Mouse (Mus musculus) CH12.LX (cell line): ENCODE measurements around the gene Brf1.

ENCODE experiments used
- BHLHE40 ChIP-seq: IDR thresholded peaks from 2 replicates; pipeline ENCODE4 v1.6.1; 2011; ENCODE audit warnings: mild to moderate bottlenecking, low read depth, low read length, improper control_type of control experiment
- CTCF ChIP-seq, 2 experiments: IDR thresholded peaks in 1 of 2; conservative IDR thresholded peaks in 1 of 2; 2 replicates each; pipeline ENCODE4 v1.5.1; 2011 to 2012; ENCODE audit warnings: low read depth in 2 of 2, low read length in 2 of 2, improper control_type of control experiment in 1 of 2, inconsistent platforms in 1 of 2, mild to moderate bottlenecking in 1 of 2, moderate library complexity in 1 of 2
- ELF1 ChIP-seq: IDR thresholded peaks from 2 replicates; pipeline ENCODE4 v1.6.1; 2014; ENCODE audit warnings: low read depth, mild to moderate bottlenecking, inconsistent platforms, low read length, improper control_type of control experiment
- EP300 ChIP-seq: IDR thresholded peaks from 2 replicates; pipeline ENCODE4 v1.6.1; 2011; ENCODE audit warnings: low read length, improper control_type of control experiment
- GABPA ChIP-seq: IDR thresholded peaks from 2 replicates; pipeline ENCODE4 v1.6.1; 2012; ENCODE audit warnings: low read depth, low read length, improper control_type of control experiment, inconsistent platforms; ENCODE audit not compliant: insufficient replicate concordance
- HCFC1 ChIP-seq: IDR thresholded peaks from 2 replicates; pipeline ENCODE4 v1.6.1; 2012; ENCODE audit warnings: low read depth, mild to moderate bottlenecking, inconsistent platforms, low read length, improper control_type of control experiment
- MXI1 ChIP-seq: IDR thresholded peaks from 2 replicates; pipeline ENCODE4 v1.6.1; 2011; ENCODE audit warnings: mild to moderate bottlenecking, low read depth, low read length, improper control_type of control experiment
- PAX5 ChIP-seq: IDR thresholded peaks from 2 replicates; pipeline ENCODE4 v1.6.1; 2012; ENCODE audit warnings: low read length, inconsistent platforms, mixed read lengths
- POLR2A ChIP-seq: IDR thresholded peaks from 2 replicates; pipeline ENCODE4 v1.6.1; 2011; ENCODE audit warnings: low read depth, mild to moderate bottlenecking, improper control_type of control experiment, low read length
- RCOR1 ChIP-seq: conservative IDR thresholded peaks from 2 replicates; pipeline ENCODE4 v1.6.1; 2012; ENCODE audit warnings: low read depth, mild to moderate bottlenecking, inconsistent platforms, low read length, improper control_type of control experiment
- TBP ChIP-seq: conservative IDR thresholded peaks from 2 replicates; pipeline ENCODE4 v1.6.1; 2011; ENCODE audit warnings: low read depth, low read length, improper control_type of control experiment
- TCF12 ChIP-seq: IDR thresholded peaks from 2 replicates; pipeline ENCODE4 v1.6.1; 2014; ENCODE audit warnings: low read depth, mild to moderate bottlenecking, inconsistent platforms, low read length, improper control_type of control experiment
- USF1 ChIP-seq: IDR thresholded peaks from 2 replicates; pipeline ENCODE4 v1.6.1; 2014; ENCODE audit warnings: low read depth, mild to moderate bottlenecking, inconsistent platforms, low read length, improper control_type of control experiment
- ZNF384 ChIP-seq: IDR thresholded peaks from 2 replicates; pipeline ENCODE4 v1.6.1; 2012; ENCODE audit warnings: low read depth, low read length, improper control_type of control experiment, inconsistent platforms

GRCm38 (mm10) chr12:112977156-112977555 is 23.3 kb downstream of the Brf1 start:
- no peak for TF ChIP-seq POLR2A
- TF ChIP-seq ELF1: no peak
- TF ChIP-seq TCF12: no peak
- no peak for TF ChIP-seq BHLHE40
- no peak for TF ChIP-seq CTCF (conservative IDR thresholded peaks at IDR 0.05 in 1 of 2, IDR thresholded peaks at IDR 0.05 in 1 of 2; ENCODE audit: low read depth in 2 of 2, low read length in 2 of 2)
- no peak for TF ChIP-seq RCOR1
- TF ChIP-seq EP300: no peak
- no peak for TF ChIP-seq HCFC1
- TF ChIP-seq TBP: no peak
- no peak for TF ChIP-seq GABPA
- TF ChIP-seq USF1: no peak
- no peak for TF ChIP-seq PAX5
- TF ChIP-seq MXI1: no peak
- TF ChIP-seq ZNF384: no peak
